In genomic region chr5:38469891-38470578, GRCm38 (mm10) we compare ENCODE assay signal across 8 mouse cellular contexts. TPM values are rescaled to one million over a fixed set of nuclear protein-coding genes. Genes with fewer than 3 reads are reported as not detected.
DNase-seq lines count a peak whose midpoint lies in the region; ATAC-seq lines count a peak whose summit lies in the region.

No protein-coding gene starts in this region.

- H3K36me3 ChIP-seq in hindbrain, embryonic 15.5 days: no peaks in the 10 kb centered on the region

- WGBS in hindbrain, embryonic 15.5 days: 23% methylated on average over 5 of the region's 5 CpGs

- ATAC-seq in hindbrain, embryonic 15.5 days (ENCODE audit: low FRiP score, low read depth): peak; percentile 72

- no peak overlapping the region for H3K27ac ChIP-seq in hindbrain, embryonic 15.5 days (replicated peaks)

- peak; percentile 58 for DNase-seq in R1 (ENCODE audit: low read depth, low spot score)
- peak; percentile 79 for DNase-seq in cerebellum, adult 9-11 months
- DNase-seq in frontal cortex, adult 2 months (ENCODE audit: extremely low spot score in 1 of 2, low spot score in 1 of 2): peak; percentile 48 to 87
- peak; percentile 47 for DNase-seq in left cerebral cortex, adult 11 months (ENCODE audit: low spot score)
- DNase-seq in lung, postnatal 4 days: peak; percentile 51 to 79
- peak; percentile 56 for DNase-seq in retina, postnatal 7 days (ENCODE audit: low read depth, low spot score)
- peak; percentile 79 for DNase-seq in urinary bladder, postnatal 14 days (ENCODE audit: low spot score)

- H3K27me3 ChIP-seq in hindbrain, embryonic 15.5 days: no peaks in the 10 kb centered on the region

- H3K9me3 ChIP-seq in hindbrain, embryonic 15.5 days: no peaks in the 10 kb centered on the region

- no peaks in the 10 kb centered on the region for H3K4me1 ChIP-seq in hindbrain, embryonic 15.5 days (replicated peaks)

- no peak overlapping the region for H3K4me2 ChIP-seq in hindbrain, embryonic 15.5 days

- no peak overlapping the region for H3K9ac ChIP-seq in hindbrain, embryonic 15.5 days

- H3K4me3 ChIP-seq in hindbrain, embryonic 15.5 days: no peak overlapping the region

RNA-seq across cellular contexts. Expression of gene Slc2a9, which starts 32.9 kb away (rescaled TPM):
- polyA plus RNA-seq in frontal cortex, adult 2 months (2012; rRNA removed): 1.0 and 1.7 TPM in 2 replicates
- polyA plus RNA-seq in hindbrain, embryonic 15.5 days (2015; fragmentation: Nextera tagmentation; extraction: Ambion mirVana): 0.49 and 0.60 TPM in 2 replicates
